Mouse (Mus musculus) c-Kit-negative CD71-positive TER-119-positive erythroid progenitor cells, embryonic 14.5 days (primary cell): ENCODE measurements around the gene Sox4.

Experiments
- DNase-seq: peaks from one replicate; pipeline ENCODE4 v3.0.0-alpha.2; 2013; ENCODE audit warnings: low read depth, low spot score

Gene Sox4

DNA sequence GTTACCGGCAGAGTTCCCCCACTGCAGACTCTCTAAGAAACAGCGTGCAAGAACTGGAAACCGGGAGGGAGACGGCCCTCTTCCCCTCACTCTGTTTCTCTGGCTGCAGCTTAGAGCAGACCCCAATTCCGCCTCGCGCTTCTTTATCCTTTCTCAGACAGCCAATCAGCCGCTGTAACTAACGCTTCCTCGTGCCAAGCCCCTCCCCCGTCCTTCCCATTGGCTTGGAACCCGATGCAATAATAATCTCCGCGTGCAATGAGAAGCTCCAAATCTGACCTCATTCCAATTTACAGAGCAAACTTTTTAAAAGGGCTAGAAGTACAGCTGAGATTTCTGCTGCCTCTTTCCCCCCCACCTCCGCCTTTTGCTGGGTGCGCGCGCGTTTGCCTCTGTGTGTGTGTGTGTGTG, at the start of gene Sox4:
Gene Sox4 (minus strand): TSS at position 133 of the 411 bp plus-strand sequence.
- no peak for DNase-seq

GRCm38 (mm10) chr13:28991899-28992664, 38.6 kb upstream of the Sox4 start:
- DNase-seq = no peak

- DNase-seq = no peak
These were observed 35.5 kb upstream of the Sox4 start for GRCm38 (mm10) chr13:28988751-28989703.

- no peak for DNase-seq
These were observed 27.2 kb upstream of the Sox4 start for GRCm38 (mm10) chr13:28980681-28981080.

DNA sequence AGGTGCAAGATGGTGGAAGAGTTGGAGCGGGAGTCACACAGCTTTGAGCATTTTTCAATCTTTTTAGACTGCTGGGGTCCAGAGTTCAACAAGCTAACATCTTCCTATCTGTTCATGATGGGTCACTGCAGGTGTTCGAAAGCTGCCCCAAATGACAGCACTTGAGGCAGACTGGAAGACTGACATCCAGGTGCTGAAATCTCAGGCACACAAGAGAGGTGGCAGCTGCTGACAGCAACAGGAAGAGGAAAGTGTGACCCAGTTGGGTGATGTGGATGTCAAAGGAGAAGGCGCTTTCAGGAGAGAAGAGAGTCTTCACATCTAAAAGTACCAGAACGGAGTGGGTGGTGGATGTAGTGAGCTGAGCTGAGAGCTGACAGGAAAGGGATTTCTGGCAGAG, 21.5 kb upstream of the Sox4 start:
- no peak for DNase-seq

- DNase-seq = no peak
These were observed 21.1 kb upstream of the Sox4 start for GRCm38 (mm10) chr13:28974597-28974996.

DNA sequence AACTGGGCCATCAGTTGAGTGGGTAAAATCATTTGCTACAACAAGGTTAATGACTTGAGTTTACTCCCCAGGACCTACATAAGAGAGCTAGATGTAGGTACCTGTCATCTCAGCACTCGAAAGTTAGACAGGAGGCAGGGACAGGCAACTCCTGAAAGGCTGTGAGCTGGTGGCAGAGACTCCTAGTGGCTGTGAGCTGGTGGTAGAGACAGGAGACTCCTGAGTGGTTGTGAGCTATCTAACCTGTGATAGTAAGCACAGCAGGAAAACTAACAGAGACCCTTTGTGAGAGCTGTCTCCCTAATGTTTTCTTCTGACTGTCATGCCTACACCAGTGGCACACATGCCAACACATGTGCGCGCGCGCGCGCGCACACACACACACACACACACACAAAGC, 7.4 kb upstream of the Sox4 start:
- DNase-seq = no peak

GRCm38 (mm10) chr13:28959458-28959978, 6.0 kb upstream of the Sox4 start:
- DNase-seq = no peak

- DNase-seq = no peak
These were observed 5.5 kb upstream of the Sox4 start for GRCm38 (mm10) chr13:28959068-28959440.

DNA sequence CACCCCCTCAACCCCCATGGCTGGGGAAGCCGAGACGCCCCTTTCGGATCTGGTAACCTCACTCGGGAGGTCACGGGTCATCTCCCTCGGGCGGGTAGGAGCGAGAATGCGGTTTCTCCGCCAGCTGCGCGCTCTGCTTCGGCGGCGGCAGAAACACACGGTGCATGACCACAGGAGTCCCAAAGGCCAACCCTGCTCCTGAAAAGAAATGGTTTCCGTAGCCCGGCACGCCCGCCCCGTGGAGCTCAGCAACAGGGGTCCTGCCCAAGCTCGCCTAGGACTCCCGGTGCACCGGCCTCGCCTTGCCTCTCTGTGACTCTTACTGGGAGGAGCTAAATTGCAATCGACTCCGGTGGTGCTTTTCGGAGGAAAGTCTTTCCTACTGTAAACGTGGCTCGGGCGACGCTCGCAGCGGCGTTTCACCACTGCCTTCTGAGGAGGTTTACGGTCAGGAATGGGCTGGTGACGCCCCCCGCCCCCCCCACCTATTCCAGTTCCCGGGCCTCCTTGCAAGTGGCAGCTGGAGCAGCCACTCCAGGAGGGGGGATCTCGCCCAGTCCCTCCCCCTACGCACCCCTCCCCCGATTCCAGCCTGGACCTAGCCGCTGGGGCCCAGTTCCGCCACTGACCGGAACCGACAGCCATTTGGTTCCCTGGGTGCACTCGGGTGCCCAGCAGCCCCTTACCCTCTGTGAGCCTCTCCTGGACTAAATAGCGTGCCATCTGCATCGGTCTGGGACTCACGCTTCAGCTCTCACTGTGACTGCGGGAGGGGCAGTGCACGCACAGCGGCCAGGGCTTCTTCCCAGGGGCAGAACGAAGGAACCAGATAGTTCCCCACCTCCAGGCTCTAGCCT, 4.9 kb upstream of the Sox4 start:
- DNase-seq = no peak

- DNase-seq = peak; percentile 36
These were observed 4.3 kb upstream of the Sox4 start for GRCm38 (mm10) chr13:28957765-28958164.

DNA sequence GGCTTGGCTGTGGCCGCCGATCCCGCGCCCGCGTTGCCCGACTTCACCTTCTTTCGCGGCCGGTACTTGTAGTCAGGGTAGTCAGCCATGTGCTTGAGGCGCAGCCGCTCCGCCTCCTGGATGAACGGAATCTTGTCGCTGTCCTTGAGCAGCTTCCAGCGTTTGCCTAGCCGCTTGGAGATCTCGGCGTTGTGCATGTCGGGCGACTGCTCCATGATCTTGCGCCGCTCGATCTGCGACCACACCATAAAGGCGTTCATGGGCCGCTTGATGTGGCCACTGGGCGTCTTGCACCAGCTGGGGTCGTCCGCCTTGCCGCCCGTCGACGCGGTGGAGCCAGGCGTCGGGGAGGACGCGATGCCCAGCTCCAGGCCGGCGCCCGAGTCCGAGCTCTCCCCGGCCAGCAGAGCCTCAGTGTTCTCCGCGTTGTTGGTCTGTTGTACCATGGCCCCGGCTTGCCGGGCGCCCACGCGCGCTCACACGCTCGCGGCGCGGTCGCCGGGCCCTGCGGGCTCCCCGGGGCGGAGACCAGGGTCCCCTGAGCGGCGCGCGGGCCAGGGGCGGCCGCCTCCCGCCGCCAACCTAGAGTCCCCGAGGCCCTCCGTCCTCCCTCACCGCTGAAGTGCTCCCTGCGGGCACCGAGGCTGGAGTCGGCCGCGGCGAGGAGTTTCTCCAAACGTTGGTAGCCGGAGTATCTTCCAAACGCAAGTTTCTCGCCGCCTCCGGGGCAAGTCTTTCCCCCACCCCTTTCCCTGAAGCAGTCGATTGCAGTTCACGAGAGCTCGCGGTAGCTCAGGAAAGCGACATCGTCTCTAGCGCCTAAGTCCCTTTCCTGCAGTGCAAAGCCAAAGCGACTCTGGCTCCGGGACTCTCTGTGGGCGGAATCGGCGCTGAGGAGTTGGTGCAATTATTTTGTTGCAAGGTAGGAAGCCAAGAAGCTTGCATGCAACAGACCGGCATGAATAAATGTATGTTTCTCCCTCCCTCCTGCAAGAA, 639 bp downstream of the Sox4 start:
- DNase-seq = no peak

DNA sequence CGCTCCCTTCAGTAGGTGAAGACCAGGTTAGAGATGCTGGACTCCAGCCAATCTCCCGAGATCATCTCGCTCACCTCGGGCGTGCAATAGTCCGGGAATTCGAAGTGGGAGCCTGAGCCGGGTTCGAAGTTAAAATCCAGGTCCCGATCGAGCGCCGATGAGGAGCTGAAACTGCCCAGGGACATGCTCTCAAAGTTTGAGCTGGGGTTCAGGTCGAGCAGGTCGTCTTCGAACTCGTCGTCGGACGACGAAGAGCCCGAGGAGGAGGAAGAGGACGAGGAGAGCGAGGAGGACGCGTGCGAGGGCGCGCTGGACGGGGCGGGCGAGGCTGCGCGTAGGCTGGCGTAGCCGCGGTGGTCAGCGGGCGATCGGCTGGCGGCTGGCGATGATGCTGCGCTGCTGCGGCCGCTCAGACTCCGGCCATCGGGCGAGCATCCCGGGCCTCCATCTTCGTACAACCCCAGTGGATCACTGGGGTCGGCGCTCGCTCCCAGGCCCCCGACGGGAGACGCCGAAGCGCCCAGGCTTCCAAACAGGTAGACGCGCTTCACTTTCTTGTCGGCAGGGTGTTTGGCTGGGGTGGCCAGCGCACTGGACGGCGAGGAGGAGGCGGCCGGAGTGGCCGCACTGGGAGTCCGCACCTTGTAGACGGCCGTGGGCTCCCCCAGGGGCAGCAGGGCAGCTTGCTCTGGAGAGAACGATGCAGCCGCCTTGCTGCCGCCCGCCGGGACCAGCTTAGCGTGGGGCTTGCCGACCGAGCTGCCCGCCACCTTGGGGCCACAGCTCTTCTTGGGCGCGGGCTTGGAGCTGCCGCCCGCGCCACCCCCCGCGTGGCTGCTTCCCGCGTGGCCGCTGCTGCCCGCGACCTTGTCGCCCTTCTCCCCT, 1.6 kb downstream of the Sox4 start:
- DNase-seq = no peak

GRCm38 (mm10) chr13:28950623-28951491, 2.7 kb downstream of the Sox4 start:
- no peak for DNase-seq

- DNase-seq = no peak
These were observed 3.3 kb downstream of the Sox4 start for GRCm38 (mm10) chr13:28950266-28950622.

- no peak for DNase-seq
These were observed 4.1 kb downstream of the Sox4 start for GRCm38 (mm10) chr13:28949279-28949915.

DNA sequence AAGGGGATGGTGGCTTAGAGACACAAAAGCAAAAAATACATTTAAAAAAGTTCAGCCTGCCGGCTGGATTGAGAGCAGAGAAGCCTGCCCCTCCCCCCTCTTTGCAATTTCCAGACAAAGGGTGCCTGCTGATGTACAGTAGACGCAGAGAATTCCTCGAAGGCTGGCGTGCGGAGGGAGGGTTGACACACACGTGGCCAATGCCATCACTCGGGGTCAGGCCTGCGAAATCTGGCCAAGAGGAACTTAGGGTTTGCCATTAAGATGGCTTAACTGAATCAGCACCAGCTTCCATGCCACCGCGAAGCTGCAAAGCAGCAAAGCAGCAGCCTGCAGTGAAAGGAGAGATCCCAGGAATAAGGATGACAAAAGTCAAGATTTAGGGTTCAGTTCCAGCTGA, 5.0 kb downstream of the Sox4 start:
- no peak for DNase-seq
